Mouse (Mus musculus) C2C12 (cell line): Measurements from ENCODE around the gene Macrod1.

Experiments
- CEBPB ChIP-seq: IDR thresholded peaks from one replicate; pipeline ENCODE4 v1.6.1; 2011; ENCODE audit warnings: low read depth, mild to moderate bottlenecking, control low read depth, moderate library complexity
- CTCF ChIP-seq: IDR thresholded peaks from one replicate; pipeline ENCODE4 v1.5.1; 2011; ENCODE audit not compliant: control insufficient read depth, insufficient read depth, insufficient read length
- MAX ChIP-seq: IDR thresholded peaks from one replicate; pipeline ENCODE4 v1.6.1; 2011; ENCODE audit warnings: mild to moderate bottlenecking, control low read depth
- MYOD1 ChIP-seq: IDR thresholded peaks from one replicate; pipeline ENCODE4 v1.6.1; 2011; ENCODE audit warnings: low read depth; ENCODE audit not compliant: control insufficient read depth, insufficient read length
- MYOG ChIP-seq: IDR thresholded peaks from one replicate; pipeline ENCODE4 v1.6.1; 2011; ENCODE audit not compliant: control insufficient read depth, insufficient read length; ENCODE audit errors: extremely low read depth
- USF1 ChIP-seq: IDR thresholded peaks from one replicate; pipeline ENCODE4 v1.6.1; 2011; ENCODE audit warnings: low read depth, mild to moderate bottlenecking, control low read depth, moderate library complexity

DNA sequence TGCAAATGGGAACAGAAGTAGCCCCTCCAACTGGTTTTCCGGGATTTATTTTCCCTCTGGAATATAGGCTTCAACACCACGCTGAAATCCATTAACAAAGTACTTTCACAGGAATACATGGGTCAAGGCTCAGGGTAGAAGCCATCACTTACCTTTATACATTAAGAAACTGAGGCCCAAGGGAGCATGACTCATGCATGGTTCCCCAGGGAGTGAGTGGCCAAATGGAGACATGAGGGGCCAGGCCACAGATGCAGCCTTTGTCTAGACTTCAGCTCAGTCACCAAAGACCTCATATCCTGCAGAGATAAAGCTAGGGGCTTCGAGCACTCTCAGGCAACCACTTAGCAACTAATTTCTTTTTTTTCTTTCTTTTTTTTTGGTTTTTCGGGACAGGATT is 180.1 kb downstream of the Macrod1 start:
- TF ChIP-seq CTCF, result no peak
- TF ChIP-seq MYOD1, result no peak
- no peak for TF ChIP-seq CEBPB
- no peak for TF ChIP-seq MYOG
- TF ChIP-seq USF1, result no peak
- TF ChIP-seq MAX, result no peak
